Mouse (Mus musculus) ovary, postnatal 36 days (tissue): ENCODE data around the gene Ccdc28b.

Source experiments
- DNase-seq: peaks from one replicate; pipeline ENCODE4 v3.0.0; 2022; ENCODE audit warnings: low spot score, mixed read lengths

The Ccdc28b gene

DNA sequence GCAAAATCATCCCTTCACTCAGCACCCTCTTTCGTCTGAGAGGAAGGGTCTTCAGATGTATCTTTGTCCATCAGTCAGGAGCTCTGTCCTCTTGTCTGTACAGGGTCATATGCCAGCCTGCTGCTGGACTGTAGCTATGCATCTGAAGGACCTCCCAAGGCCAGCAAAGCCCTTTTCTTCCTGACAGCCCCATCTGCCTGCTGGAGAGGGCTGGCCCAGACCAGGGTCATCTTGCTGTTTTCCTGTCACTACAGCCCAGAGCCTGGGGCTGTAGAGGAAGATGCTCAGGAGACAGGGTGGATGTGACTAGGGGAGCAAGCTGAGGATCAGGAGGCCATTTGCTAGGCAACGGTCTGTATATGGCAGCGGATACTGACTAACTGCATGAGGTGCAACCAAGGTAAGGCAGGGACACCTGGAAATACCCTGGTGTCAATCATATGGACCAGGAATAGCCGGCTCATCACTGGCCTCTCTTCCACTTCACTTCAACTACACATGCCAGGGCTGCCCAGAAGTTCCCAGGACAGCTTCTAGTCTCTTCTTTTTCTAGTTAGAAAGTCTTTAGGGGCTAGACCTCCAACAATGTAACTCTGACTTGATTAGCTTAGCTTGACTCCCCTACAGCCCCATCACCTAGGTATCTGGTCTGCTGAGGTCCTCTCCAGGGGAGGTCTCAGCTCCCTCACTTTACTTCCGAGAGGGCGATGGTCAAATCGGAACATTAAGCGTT lies 778 bp downstream of the Ccdc28b start:
- no peak for DNase-seq

DNA sequence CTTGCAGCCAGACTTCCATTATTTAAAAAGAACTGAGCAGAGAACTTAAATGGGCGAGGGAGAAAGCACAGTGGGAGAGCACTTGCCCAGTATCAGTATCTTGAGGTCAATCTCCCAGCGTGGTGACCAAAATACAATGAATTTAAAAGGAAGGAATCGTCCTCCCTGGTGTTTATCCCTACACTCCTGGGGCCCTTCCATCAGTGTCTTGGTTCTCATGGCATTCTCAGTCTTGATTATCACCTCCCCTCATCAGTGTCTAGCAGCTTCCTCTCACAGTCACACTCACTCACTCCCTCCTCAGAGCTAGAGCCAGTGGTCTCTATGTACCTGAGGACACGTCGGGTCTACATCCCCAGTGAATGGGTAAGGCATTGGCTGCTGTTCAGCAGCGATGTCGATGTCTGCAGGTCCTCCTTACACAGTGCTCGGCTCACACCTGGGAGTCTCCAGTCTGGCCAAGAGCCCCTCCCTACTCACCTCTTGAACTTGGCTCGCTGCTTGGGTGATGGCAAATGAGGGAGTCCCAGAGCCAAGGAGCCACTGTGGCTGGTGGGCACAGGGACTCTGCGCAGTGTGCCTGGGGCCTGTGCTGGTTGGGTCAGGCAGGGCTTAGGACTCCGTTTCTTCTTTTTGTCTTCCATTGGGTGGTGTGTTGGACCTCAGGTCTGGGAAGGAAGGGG lies 1.5 kb downstream of the Ccdc28b start:
- no peak for DNase-seq

DNA sequence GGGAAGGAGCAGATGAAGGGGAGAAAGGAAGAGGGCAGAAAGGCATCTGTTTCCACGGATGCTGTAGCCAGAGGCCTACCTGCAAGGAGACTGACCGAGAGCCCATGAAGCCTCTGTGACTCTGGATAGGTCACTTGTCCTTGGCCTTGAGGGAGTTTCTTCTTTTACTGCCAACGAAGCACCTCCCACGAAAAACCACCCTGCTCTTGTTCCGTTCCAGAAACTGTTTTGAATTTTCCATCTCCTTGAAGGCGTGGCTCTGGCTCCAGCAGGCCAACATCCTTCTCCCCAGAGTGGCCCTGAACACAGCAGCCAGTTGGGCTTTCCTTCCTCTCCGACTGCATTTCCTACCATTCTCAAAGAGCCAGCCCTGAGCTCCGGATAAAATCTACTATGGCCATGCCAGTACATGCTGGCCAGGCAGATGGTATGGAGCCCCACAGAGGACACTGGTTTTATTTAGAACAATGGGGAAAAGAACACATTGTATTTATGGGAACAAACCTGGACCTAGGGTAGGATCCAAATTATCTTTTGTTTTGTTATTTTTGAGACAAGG lies 2.4 kb downstream of the Ccdc28b start:
- no peak for DNase-seq

DNA sequence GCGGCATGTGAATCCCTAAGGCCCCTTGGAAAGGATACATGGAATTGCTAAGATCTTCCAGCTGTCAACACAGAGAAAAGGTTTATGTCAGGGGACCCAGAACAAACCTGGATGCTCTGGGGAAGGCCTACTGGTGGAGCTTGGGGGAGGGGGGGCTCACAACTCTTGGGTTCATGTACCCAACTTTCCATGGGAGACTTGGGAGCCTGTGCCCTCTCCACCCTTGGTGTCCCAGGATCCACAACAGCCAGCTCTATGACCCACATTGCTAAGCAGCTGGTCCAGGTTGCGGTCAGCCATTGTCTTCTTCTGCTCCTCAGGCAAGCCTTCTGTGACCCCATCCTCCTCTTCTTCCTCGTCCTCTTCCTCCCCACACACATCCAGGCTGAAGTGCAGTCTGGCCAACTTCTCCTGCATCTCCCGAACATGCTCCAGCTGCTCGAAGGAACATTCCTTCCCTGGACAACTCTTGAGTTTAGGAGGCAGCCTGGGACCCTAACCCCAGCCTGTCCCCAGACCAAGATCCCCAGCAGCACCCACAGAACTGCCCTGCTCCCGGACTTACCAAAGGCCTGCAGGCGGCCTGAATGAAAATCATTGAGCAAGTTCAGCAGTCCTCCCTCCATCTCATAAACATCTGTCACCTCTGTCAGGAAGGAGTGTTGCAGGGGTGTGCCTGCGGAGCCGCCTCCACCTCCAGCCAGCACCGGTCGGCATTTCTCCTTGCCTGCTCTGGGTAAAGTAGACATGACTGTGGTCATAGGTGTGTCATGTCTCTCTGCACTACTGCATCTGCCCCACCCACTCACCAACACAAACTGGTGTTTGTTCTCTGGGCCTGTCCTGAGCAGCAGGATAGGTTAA lies 3.1 kb downstream of the Ccdc28b start:
- DNase-seq: no peak

DNA sequence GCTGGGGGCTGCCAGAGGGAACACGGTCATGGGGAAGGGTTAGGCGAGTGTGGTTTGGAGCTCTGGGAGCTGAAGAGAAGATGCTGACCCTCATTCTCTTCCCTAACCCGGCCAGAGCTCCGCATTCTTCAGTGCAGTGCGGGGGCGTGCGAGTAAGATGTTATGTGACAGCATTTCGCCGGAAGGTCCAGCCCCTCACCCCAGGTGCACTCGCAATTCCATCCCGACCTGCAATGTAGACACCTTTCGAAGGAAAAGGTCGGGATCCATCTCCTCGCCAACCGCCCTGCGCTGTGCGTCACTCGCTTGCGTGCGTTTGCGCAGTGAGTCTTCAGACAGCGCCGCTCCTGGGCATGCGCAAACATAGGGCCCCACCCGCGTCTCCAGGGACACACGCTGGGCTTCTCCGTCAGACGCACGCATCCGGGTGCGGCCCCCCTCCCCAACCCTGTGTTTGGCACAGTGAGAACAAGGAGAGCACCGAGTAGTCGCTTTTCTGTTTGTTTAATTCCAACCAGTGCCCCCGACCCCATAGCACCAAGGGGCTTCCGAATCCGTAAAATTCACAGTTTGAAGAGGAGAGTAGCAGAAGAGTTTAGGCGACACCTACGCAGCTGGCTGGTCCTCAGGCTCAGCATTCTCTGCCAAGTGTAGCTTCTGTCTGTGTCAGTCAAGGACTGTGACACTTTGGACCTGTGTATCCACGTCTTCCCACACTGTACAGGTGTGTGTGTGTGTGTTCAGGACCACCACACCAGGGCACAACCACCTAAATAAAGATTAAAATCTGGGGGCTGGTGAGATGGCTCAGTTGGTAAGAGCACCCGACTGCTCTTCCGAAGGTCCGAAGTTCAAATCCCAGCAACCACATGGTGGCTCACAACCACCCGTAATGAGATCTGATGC lies 4.7 kb downstream of the Ccdc28b start, which contains the start of gene Iqcc:
Gene Iqcc (minus strand): TSS at position 314 of the 906 bp plus-strand sequence.
- peak; percentile 95 for DNase-seq

DNA sequence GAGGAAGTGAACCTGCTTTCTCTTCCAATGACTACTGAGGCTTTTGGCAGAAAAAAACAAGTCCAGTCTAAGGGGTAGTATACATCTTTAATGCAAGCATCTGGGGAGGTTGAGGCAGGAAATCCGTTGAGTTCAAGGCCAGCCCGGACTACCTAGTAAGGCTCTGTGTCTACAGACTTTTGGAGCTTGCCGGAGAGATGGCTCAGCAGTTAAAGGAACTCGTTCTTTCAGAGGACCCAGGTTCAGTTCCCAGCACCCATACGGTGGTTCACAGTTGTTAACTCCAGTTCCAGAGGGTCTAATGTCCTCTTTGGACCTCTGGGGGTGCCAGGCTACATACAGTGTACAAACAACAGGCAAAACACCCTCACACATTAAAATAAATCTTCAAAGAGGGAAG lies 5.7 kb downstream of the Ccdc28b start:
- no peak for DNase-seq

DNA sequence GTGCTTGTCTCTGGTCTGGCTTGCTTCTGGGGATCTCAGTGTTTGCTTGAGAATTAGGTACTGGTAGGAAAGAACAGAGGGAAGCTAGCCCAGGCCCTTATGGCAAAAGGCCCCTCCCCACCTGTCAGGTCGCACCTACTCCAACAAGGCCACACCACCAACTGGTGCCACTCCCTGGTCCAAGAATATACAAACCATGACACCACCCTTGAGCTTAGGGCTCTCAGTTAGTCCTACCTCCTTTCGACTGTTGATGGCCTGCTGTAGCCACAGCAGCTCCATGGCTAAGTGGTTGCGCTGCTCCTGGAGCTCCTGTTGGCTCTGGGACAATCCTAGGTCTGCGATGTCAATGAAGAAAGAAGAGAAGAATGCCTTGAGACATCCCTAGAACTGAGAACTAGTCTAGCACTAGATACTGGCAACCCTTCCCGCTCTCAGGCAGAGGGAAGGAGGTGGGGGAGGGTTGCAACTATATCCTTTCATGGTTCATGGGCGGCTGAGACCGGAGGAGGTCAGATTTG lies 6.6 kb downstream of the Ccdc28b start:
- no peak for DNase-seq

DNA sequence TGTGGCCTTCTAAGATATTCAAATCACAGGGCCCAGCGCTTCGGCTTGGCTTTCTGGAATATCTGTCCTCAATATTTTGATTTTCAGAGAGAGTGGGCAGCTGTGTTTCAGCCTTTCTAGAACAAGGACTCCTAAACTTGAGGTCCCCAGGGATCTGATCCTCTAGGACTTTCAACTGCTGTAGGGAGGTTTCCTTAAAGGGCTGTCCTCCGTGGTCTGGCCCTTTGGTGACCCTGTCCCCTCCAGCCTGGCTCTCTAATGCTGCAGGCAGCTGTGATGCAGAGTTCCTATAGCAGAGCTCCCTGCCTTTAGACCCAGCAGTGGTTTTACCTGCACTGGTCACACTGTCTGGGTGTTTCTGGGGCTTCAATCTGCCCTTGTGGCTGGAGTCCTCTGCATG lies 7.1 kb downstream of the Ccdc28b start:
- DNase-seq: no peak

DNA sequence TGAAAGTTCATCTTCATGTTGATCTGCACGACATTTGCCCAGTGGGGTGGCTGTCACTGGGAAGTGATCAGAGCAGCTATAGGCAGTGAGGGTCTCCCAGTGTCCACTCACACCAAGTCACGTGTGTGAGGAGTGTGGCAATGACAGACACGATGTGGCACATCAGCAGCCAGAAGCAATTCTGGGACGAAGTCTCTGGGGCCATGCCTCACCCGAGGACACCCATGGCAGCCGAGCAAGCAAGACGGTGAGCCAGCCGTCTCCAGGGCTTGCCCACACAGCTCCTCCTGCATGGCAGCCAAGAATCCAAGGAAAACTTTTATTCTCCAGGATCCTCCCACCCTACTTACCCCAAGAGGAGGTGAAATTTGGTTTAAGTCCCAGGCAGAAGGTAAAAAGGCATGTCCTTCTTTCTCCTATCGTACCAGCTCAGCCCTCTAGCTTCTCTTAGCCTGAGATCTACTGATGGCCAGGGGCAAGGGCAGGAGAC lies 7.9 kb downstream of the Ccdc28b start:
- no peak for DNase-seq

DNA sequence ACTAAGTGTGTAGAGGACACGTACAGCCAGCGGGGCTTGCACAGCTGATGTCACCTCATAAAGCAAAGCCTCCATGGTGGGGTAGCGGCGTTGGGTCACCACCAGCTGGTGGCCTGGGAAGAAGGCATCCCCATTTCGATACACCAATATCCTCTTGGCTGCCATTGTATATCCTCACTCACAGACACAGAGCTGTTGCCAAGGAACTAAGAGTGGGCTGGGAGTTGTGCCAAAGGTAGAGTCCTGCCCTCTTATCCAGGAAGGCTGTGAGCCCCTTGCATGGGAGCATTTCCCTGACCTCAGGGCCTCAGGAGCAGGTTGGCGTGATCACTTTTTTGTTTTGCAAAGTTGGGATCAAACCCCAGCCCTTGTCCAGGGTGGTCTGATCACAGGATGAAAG lies 9.7 kb downstream of the Ccdc28b start, which contains the start of gene Dcdc2b:
Gene Dcdc2b (minus strand): TSS at position 165 of the 400 bp plus-strand sequence.
- DNase-seq: no peak

DNA sequence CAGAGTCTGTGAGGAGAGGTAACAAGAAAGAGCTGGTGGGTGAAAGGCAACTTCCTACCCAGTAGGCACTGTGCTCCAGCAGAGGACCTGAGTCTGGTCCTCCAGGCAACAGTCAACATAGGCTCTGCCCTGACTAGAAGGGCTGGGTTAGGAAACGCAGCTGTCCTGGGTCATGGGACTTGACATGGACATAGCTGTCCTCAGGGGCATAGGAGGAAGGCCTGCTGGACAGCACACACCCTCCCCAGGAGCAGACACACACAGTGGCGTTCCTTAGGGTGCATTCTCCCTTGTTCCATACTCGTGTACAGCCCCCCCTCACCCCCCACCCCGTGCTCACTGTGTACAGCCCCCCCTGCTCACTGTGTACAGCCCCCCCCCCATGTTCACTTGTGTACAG lies 13.3 kb downstream of the Ccdc28b start:
- DNase-seq: no peak

DNA sequence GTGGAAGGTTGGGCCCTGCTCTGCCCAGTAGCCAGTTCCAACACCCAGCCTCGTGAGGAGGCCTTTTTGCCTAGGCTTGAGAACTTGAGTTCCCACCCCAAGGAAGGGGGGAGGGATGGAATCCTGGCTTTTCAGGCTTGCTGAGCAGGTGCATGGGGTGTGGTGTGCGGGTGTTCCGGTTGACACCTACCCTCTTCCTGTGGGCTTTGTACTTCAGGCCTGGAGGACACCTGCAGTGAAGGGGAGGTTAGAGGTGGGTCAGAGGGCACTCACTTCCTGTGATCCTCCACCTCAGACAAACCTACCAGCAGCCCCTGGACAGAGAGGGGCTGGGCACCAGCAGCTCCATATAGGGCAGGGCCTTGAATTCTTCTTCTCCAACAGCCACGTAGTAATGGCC lies 13.7 kb downstream of the Ccdc28b start:
- DNase-seq: no peak

DNA sequence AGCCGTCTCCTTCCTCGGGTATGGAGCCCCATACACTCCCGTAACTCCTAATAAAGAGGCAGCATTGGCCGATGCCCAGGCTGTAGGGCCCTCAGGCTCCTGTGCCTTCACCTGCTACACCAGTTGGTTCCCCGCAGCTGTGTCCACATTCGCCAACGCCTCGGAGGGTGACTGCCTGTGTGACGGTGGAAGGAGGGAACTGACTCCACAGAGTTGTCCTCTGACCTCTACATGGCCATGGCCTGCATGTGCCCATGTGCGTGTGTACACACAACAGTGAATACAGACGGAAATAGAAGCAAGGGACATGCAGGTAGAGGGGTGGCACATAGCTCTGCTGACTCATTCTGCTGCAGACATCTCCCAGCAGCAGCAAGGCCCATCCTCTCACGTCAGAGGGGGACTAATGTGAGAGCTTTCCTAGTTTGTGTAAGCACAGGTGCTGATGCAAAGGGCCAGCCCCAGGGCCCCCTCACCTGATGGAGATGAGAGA lies 14.6 kb downstream of the Ccdc28b start:
- DNase-seq: no peak

DNA sequence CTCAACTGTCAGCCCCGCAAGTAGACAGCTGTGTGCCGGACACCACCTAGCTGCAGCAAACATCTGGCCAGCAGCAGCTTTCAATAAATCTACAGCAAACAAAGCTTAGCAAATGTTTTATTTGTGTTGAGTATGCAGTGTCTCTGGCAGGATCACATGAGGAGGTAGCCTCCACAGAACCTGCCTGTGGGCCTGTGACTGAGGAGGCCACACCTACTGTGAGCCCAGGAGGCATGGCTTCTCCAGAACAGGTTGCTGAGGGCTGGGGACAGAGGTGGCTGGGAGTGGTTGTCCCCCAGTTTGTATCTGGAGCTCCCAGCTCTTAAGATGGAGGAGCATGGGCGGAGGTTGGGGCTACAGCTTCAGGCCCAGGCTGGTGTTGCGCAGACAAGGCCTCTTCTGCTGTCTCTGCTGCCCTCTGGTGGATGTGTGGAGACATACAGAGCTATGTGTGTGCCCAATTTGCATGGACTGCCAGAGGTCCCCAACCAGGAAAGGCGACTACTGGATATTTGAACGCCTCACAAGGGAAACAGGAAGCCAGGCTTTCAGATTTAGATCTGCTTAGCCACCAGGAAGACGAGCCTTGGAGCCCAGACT lies 15.2 kb downstream of the Ccdc28b start:
- DNase-seq: peak; percentile 65

DNA sequence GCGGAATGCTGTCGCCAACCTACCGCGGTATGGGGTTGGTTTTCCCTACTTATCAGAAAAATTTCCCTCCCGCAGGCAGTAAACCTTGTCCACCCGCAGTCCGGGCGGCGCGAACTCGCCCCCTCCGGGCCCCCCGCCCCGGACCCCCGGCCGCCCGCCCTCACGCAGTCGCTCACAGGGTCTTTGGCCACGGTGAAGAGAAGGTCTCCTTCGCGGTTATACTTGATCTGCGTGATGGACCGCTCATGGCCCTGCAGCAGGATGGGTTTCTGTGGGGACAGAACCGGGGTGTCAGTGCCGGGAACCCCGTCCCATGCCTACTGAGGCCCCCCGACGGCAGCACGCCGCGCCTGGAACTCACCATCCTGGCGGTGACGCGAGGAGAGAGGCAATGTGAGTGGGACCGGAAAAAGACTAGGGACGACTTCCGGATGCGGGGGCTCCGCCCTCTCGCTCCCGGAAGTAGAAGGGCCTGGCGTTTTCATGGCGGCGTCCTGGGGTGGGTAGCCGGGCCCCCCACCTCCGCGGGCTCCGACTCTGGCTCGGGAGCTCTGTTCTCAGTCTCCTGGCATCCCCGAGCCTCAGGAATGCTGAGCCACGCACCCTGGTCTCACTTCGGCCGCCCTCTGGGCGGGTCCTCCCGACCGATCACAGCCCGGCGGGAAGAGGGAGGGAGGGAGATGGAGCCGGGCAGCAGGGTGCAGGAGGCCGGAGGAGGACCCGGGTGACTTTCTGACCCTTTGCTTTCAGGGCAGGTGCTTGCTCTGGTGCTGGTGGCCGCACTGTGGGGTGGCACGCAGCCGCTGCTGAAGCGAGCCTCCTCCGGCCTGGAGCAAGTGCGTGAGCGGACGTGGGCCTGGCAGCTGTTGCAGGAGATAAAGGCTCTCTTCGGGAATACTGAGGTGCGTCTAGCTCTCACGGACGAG lies 23.3 kb downstream of the Ccdc28b start, which contains the start of the genes Eif3i and Tmem234:
Gene Eif3i (minus strand): TSS at position 416 of the 926 bp plus-strand sequence.
Gene Tmem234 (plus strand): TSS at position 436 of the 926 bp plus-strand sequence.
- DNase-seq: peak; percentile 81

DNA sequence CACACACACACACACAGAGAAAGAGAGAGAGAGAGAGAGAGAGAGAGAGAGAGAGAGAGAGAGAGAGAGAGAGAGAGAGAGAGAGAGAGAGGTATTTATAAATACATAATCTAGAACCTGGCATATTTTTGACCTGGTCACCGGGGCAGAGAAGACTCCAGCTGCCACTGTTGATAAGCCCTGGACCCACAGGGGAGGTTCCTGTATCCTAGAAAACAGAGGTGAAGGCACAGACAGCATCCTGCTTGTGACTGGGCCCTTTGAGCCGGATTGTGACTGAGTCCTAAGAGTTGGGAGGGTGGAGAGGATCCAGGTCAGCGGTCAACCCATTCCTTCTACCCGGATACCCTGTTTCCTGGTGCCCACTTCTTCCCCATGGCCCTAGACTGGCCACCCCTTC lies 34.9 kb downstream of the Ccdc28b start:
- DNase-seq: no peak

DNA sequence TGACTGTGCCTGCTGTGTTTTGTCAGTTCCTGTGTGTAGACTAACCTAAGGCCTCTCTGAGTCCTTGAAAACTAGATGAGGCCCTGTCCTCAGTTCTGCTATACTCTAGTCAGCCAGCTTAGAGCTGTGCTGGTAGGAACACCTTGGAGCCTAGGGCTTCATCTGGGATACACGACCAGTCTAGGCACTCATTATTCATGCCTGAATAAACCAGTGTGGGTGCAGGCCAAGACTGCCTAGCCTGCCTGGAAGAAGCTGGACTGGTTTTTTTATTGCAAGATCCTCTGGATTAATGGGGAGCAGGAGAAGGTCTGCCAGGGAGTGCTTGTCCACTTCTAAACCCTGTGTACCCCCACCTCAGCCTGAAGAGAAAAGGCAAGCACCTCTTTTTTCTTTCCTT lies 36.8 kb downstream of the Ccdc28b start:
- DNase-seq: no peak

DNA sequence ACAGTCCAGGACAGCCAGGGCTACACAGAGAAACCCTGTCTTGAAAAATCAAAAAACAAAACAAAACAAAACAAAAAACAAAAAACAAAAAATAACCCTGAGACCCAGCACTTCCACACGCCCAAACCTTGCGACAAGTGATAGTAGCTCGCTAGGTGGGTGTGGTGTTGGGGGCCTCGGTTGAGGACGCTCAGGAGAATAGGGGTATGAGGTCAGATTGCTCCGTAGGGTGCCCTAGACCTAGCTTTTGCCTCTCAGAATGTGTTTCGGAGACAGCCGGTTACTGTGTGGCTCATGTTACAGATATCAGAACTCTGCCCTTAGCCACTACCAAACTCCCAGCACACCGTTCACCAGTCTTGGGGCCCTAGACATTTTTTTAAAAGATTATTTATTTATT lies 38.0 kb downstream of the Ccdc28b start:
- DNase-seq: no peak
